14 mouse cellular contexts compared by ENCODE assay signal in genomic region chr5:88916501-88916971, GRCm38 (mm10). TPM values are rescaled to one million over a fixed set of nuclear protein-coding genes. Genes with fewer than 3 reads are reported as not detected.
DNase-seq lines count a peak whose midpoint lies in the region; ATAC-seq and TF ChIP-seq lines count a peak whose summit lies in the region.
"Had no signal": no experiment of that assay in that cellular context is flagged by ENCODE, and none has a peak within 500 bp of the region (broad histone marks: within the 10 kb centered on the region; RNA-seq: fewer than 3 reads in every experiment).

No protein-coding gene starts in this region.

- DNase-seq in heart, adult 18-20 months, result peak; percentile 65 to 70
- DNase-seq in heart, adult 8-10 months (ENCODE audit: low spot score), result no peak
- peak; percentile 94 for DNase-seq in liver, adult 2 months (ENCODE audit: extremely low read depth, low read depth, low spot score)
- peak; percentile 38 for DNase-seq in stomach, postnatal 0 days (ENCODE audit: low spot score)
- DNase-seq in thymus, adult 18-20 months, result no peak
- DNase-seq: cerebellum, adult 18-20 months; lung, adult 2 months had no signal

- no peak overlapping the region for H3K4me2 ChIP-seq in liver, embryonic 12.5 days
- H3K4me2 ChIP-seq in heart, embryonic 15.5 days, result peak overlapping the region; percentile 31; the same call in 1 of the 2 replicates
- no peak overlapping the region for H3K4me2 ChIP-seq in stomach, postnatal 0 days (replicated peaks; ENCODE audit: low read depth)
- H3K4me2 ChIP-seq: forebrain, embryonic 12.5 days; neural tube, embryonic 13.5 days; stomach, embryonic 15.5 days had no signal

- no peak for TF ChIP-seq EP300 in stomach, postnatal 0 days (optimal IDR thresholded peaks at IDR 0.05)

- H3K9me3 ChIP-seq in liver, embryonic 12.5 days (replicated peaks), result no peaks in the 10 kb centered on the region
- no peaks in the 10 kb centered on the region for H3K9me3 ChIP-seq in heart, embryonic 15.5 days (replicated peaks)
- no peaks in the 10 kb centered on the region for H3K9me3 ChIP-seq in stomach, postnatal 0 days (ENCODE audit: control insufficient read depth, low read length)
- H3K9me3 ChIP-seq: forebrain, embryonic 12.5 days; neural tube, embryonic 13.5 days; stomach, embryonic 15.5 days had no signal

- no peak overlapping the region for H3K4me3 ChIP-seq in liver, adult 2 months (ENCODE audit: insufficient read depth, low read depth, low read length)
- H3K4me3 ChIP-seq in liver, embryonic 12.5 days, result no peak overlapping the region
- no peak overlapping the region for H3K4me3 ChIP-seq in heart, embryonic 15.5 days
- no peak overlapping the region for H3K4me3 ChIP-seq in stomach, postnatal 0 days (ENCODE audit: low read depth, low read length)
- H3K4me3 ChIP-seq: forebrain, embryonic 12.5 days; neural tube, embryonic 13.5 days; stomach, embryonic 15.5 days had no signal

- peaks cover 12% of the 10 kb centered on the region for H3K4me1 ChIP-seq in liver, adult 2 months (ENCODE audit: control insufficient read depth, insufficient read depth, low read length)
- no peaks in the 10 kb centered on the region for H3K4me1 ChIP-seq in liver, embryonic 12.5 days
- peaks cover 22% of the 10 kb centered on the region for H3K4me1 ChIP-seq in heart, embryonic 15.5 days (replicated peaks)
- H3K4me1 ChIP-seq in stomach, postnatal 0 days (replicated peaks; ENCODE audit: control insufficient read depth, insufficient read depth), result no peaks in the 10 kb centered on the region
- H3K4me1 ChIP-seq: forebrain, embryonic 12.5 days; neural tube, embryonic 13.5 days; stomach, embryonic 15.5 days had no signal

- peak overlapping the region; percentile 43; the same call in 1 of the 2 replicates for H3K9ac ChIP-seq in liver, adult 2 months (ENCODE audit: low read depth, low read length)
- no peak overlapping the region for H3K9ac ChIP-seq in liver, embryonic 12.5 days
- no peak overlapping the region for H3K9ac ChIP-seq in heart, embryonic 15.5 days
- no peak overlapping the region for H3K9ac ChIP-seq in stomach, postnatal 0 days (ENCODE audit: low read length)
- H3K9ac ChIP-seq: forebrain, embryonic 12.5 days; neural tube, embryonic 13.5 days; stomach, embryonic 15.5 days had no signal

- no peak for TF ChIP-seq POLR2A in liver, adult 2 months (IDR thresholded peaks at IDR 0.05; ENCODE audit: extremely low read depth, insufficient read depth, low read length)

- H3K27ac ChIP-seq in liver, adult 2 months (replicated peaks; ENCODE audit: insufficient read depth, low read depth, low read length), result peak overlapping the region; percentile 39
- H3K27ac ChIP-seq in liver, embryonic 12.5 days, result no peak overlapping the region
- peak overlapping the region; percentile 83 for H3K27ac ChIP-seq in heart, embryonic 15.5 days
- H3K27ac ChIP-seq in stomach, postnatal 0 days (replicated peaks), result no peak overlapping the region
- H3K27ac ChIP-seq: forebrain, embryonic 12.5 days; neural tube, embryonic 13.5 days; stomach, embryonic 15.5 days had no signal

- no peaks in the 10 kb centered on the region for H3K36me3 ChIP-seq in liver, adult 2 months (ENCODE audit: control insufficient read depth, insufficient read depth, low read length)
- no peaks in the 10 kb centered on the region for H3K36me3 ChIP-seq in liver, embryonic 12.5 days
- H3K36me3 ChIP-seq in heart, embryonic 15.5 days, result no peaks in the 10 kb centered on the region
- no peaks in the 10 kb centered on the region for H3K36me3 ChIP-seq in stomach, postnatal 0 days (ENCODE audit: control insufficient read depth, insufficient read depth, low read length)
- H3K36me3 ChIP-seq: forebrain, embryonic 12.5 days; G1E; neural tube, embryonic 13.5 days; stomach, embryonic 15.5 days had no signal

- peaks cover 13% of the 10 kb centered on the region for H3K79me2 ChIP-seq in liver, adult 2 months (ENCODE audit: control insufficient read depth, insufficient read depth, low read length)

- 17% methylated on average over 9 of the region's 9 CpGs for WGBS in liver, adult 2 months
- WGBS in liver, embryonic 12.5 days (ENCODE audit: insufficient replicate concordance), result 60% methylated on average over 9 of the region's 9 CpGs
- WGBS in heart, embryonic 15.5 days, result 35% methylated on average over 9 of the region's 9 CpGs
- WGBS in stomach, postnatal 0 days, result 62% methylated on average over 9 of the region's 9 CpGs

- H3K27me3 ChIP-seq in liver, adult 2 months (ENCODE audit: control insufficient read depth, insufficient read depth, low read length), result no peaks in the 10 kb centered on the region
- H3K27me3 ChIP-seq in liver, embryonic 12.5 days (replicated peaks), result no peaks in the 10 kb centered on the region
- no peaks in the 10 kb centered on the region for H3K27me3 ChIP-seq in heart, embryonic 15.5 days
- H3K27me3 ChIP-seq in stomach, postnatal 0 days (ENCODE audit: control insufficient read depth, insufficient read depth, low read length), result no peaks in the 10 kb centered on the region
- H3K27me3 ChIP-seq: forebrain, embryonic 12.5 days; neural tube, embryonic 13.5 days; stomach, embryonic 15.5 days had no signal

- no peak for ATAC-seq in liver, embryonic 12.5 days
- ATAC-seq in heart, embryonic 15.5 days (replicated peaks; ENCODE audit: insufficient number of reproducible peaks, insufficient read depth, low FRiP score, low read depth), result peak; percentile 78
- peak; percentile 34; the same call in 1 of the 2 replicates for ATAC-seq in stomach, postnatal 0 days (ENCODE audit: low FRiP score, low TSS enrichment)

- no peak for TF ChIP-seq CTCF in liver, adult 2 months (IDR thresholded peaks at IDR 0.05; ENCODE audit: low read depth, low read length)
- no peak for TF ChIP-seq CTCF in stomach, postnatal 0 days (IDR thresholded peaks at IDR 0.05; ENCODE audit: low read depth)

RNA-seq across cellular contexts. Expression of gene Slc4a4, which starts 29.9 kb away (rescaled TPM):
- total RNA-seq in heart, adult 18-20 months (2021), result 10 to 100 TPM; 24.6 to 33.0 TPM
- total RNA-seq in heart, adult 8-10 months (2022), result 10 to 100 TPM; 34.4 to 37.7 (median 35.1) TPM
- 30.2 and 33.4 TPM in 2 replicates for total RNA-seq in liver, adult 2 months (2014; rRNA removed)
- polyA plus RNA-seq in liver, adult 2 months (2012; rRNA removed), result 12.0 and 15.9 TPM in 2 replicates
- 1.4 and 1.6 TPM in 2 replicates for polyA plus RNA-seq in liver, embryonic 12.5 days (2016; fragmentation: Nextera tagmentation; extraction: Ambion mirVana)
- 5.1 and 6.0 TPM in 2 replicates for polyA plus RNA-seq in heart, embryonic 15.5 days (2015; fragmentation: Nextera tagmentation; extraction: Ambion mirVana)
- 6.2 and 6.3 TPM in 2 replicates for polyA plus RNA-seq in stomach, postnatal 0 days (2015; fragmentation: Nextera tagmentation; extraction: Ambion mirVana)
- total RNA-seq: megakaryocyte, adult 5-6 weeks had no signal
- polyA plus RNA-seq: G1E had no signal

Comparison
In these comparisons a context has a peak if more than half of its experiments do, and no peak if none do; other contexts are left out.
1. DNase-seq: peak in heart, adult 18-20 months (2 of 2), liver, adult 2 months (single experiment) and stomach, postnatal 0 days (single experiment); none in heart, adult 8-10 months (single experiment) and thymus, adult 18-20 months (0 of 2).
2. H3K27ac ChIP-seq: peak in liver, adult 2 months (single experiment) and heart, embryonic 15.5 days (single experiment); none in liver, embryonic 12.5 days (single experiment) and stomach, postnatal 0 days (single experiment).